Mouse (Mus musculus) brain, embryonic 14.5 days (tissue): Measurements from ENCODE around the gene Tmtc1.

ENCODE experiments used
- CTCF ChIP-seq: fragments of 200-500 bp; IDR thresholded peaks from 2 replicates; pipeline ENCODE4 v1.5.1; 2012; ENCODE audit warnings: inconsistent platforms, mild to moderate bottlenecking, moderate library complexity, borderline replicate concordance; ENCODE audit not compliant: insufficient read depth, insufficient read length; ENCODE audit errors: extremely low read depth
- POLR2A ChIP-seq: fragments of 200-500 bp; IDR thresholded peaks from 2 replicates; pipeline ENCODE4 v1.6.1; 2012; ENCODE audit warnings: mild to moderate bottlenecking, inconsistent platforms, borderline replicate concordance; ENCODE audit not compliant: poor library complexity, insufficient read depth, insufficient read length, severe bottlenecking; ENCODE audit errors: extremely low read depth

DNA sequence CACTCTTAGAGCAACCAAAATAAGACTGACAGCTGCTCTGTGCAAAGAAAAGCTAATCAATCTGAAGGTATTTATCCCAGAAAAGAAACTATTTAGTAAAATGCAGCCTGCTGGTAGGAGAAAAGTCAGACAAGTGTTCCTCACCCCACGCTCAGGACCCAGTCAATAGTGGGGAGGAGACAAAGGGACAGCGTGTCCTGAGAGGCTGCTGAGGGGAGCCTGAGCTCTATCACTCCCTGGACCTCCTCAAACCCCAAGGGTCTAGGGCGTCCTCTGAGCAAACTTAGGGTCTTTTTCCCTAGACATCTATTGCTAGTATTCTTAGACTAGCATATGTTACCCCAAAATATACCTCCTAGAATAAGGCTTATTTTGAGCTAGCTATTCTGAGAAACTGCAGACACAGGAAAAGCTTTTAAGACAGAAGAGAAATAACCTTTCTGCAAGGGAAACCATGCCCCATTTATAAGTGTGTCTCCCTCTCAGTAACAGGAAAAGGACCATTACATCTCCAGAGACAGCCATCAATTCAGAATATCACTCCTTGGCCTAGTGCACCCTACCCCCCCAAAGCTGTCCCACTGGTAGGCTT, 68.5 kb downstream of the Tmtc1 start:
- TF ChIP-seq CTCF (no peak), POLR2A (no peak)
